Mouse (Mus musculus) heart, embryonic 15.5 days (tissue): Measurements from ENCODE around the gene Tnxb. TPM values are rescaled to one million over a fixed set of nuclear protein-coding genes. Genes with fewer than 3 reads are reported as not detected.

Experiments used
- ATAC-seq: fragments of 200-750 bp; cut with Nextera tagmentation; replicated peaks from 2 replicates; pipeline ENCODE4 v1.8.0; 2017; ENCODE audit warnings: low read depth, moderate TSS enrichment; ENCODE audit not compliant: insufficient number of reproducible peaks, insufficient read depth, low FRiP score
- H3K27ac ChIP-seq: fragments of 300-500 bp; sonication (generic); 2 replicates; pipeline ENCODE4 v1.5.1; 2015; ENCODE audit warnings: mild to moderate bottlenecking, inconsistent platforms
- H3K27me3 ChIP-seq: fragments of 300-500 bp; sonication (generic); 2 replicates; pipeline ENCODE4 v1.6.1; 2015; ENCODE audit warnings: inconsistent platforms
- H3K36me3 ChIP-seq: fragments of 300-500 bp; sonication (generic); 2 replicates; pipeline ENCODE4 v1.6.1; 2015; ENCODE audit warnings: mild to moderate bottlenecking, inconsistent platforms
- H3K4me1 ChIP-seq: fragments of 300-500 bp; sonication (generic); replicated peaks from 2 replicates; pipeline ENCODE4 v1.6.1; 2015; ENCODE audit warnings: inconsistent platforms
- H3K4me2 ChIP-seq: fragments of 300-500 bp; sonication (generic); 2 replicates; pipeline ENCODE4 v1.6.1; 2015; ENCODE audit warnings: inconsistent platforms, mild to moderate bottlenecking, moderate library complexity
- H3K4me3 ChIP-seq: fragments of 300-500 bp; sonication (generic); 2 replicates; pipeline ENCODE4 v1.5.1; 2015; ENCODE audit warnings: mild to moderate bottlenecking, inconsistent platforms
- H3K9ac ChIP-seq: fragments of 300-500 bp; sonication (generic); 2 replicates; pipeline ENCODE4 v1.6.1; 2015; ENCODE audit warnings: mild to moderate bottlenecking, inconsistent platforms
- H3K9me3 ChIP-seq: fragments of 300-500 bp; sonication (generic); replicated peaks from 2 replicates; pipeline ENCODE4 v1.6.1; 2016; ENCODE audit warnings: inconsistent platforms
- WGBS: fragments of 180-500 bp; shearing (Covaris S2); methylation state at CpG from one replicate; pipeline ENCODE4 v1.1.7; 2015; ENCODE audit warnings: mixed read lengths; 5-methylcytosine and 5-hydroxymethylcytosine counted together
- polyA plus RNA-seq: library from polyadenylated mRNA; unstranded; fragments of >200 nt; fragmentation: Nextera tagmentation; extraction: Ambion mirVana; gene quantifications from 2 replicates; pipeline ENCODE4 v1.2.1, GENCODE M21; 2015

Tnxb gene
- polyA plus RNA-seq, 1 experiment from 2014 or later = 2.3 TPM

GRCm38 (mm10) chr17:34652985-34653384 is 17.4 kb upstream of the Tnxb start:
- H3K4me2 ChIP-seq = no peak overlapping the region
- H3K4me3 ChIP-seq = no peak overlapping the region
- no peak overlapping the region for H3K9ac ChIP-seq
- peaks cover 43% of the 10 kb centered on the region for H3K36me3 ChIP-seq
- no peak for ATAC-seq
- H3K9me3 ChIP-seq = no peaks in the 10 kb centered on the region
- peaks cover 31% of the 10 kb centered on the region for H3K4me1 ChIP-seq
- H3K27ac ChIP-seq = no peak overlapping the region
- H3K27me3 ChIP-seq = 0 out of 2 replicates have a peak, but pooled peaks cover 3% of the 10 kb centered on the region
- WGBS = 90% methylated on average over 8 of the region's 8 CpGs

- no peak overlapping the region for H3K4me3 ChIP-seq
- no peak overlapping the region; the same call in 1 of the 2 replicates for H3K27ac ChIP-seq
- H3K36me3 ChIP-seq = peaks cover 43% of the 10 kb centered on the region
- no peaks in the 10 kb centered on the region for H3K9me3 ChIP-seq
- H3K4me2 ChIP-seq = no peak overlapping the region
- H3K4me1 ChIP-seq = peaks cover 28% of the 10 kb centered on the region
- no peak overlapping the region for H3K9ac ChIP-seq
- H3K27me3 ChIP-seq = peaks cover 12% of the 10 kb centered on the region; the same call in 1 of the 2 replicates
- WGBS = 57% methylated on average over 9 of the region's 9 CpGs
- no peak for ATAC-seq
Measured at GRCm38 (mm10) chr17:34653746-34654285, 16.5 kb upstream of the Tnxb start.

- peaks cover 17% of the 10 kb centered on the region for H3K27me3 ChIP-seq
- WGBS = 89% methylated on average over 13 of the region's 13 CpGs
- no peak overlapping the region for H3K9ac ChIP-seq
- no peak overlapping the region for H3K4me3 ChIP-seq
- ATAC-seq = no peak
- no peak overlapping the region; the same call in 1 of the 2 replicates for H3K27ac ChIP-seq
- H3K36me3 ChIP-seq = peaks cover 38% of the 10 kb centered on the region
- H3K4me2 ChIP-seq = no peak overlapping the region
- H3K9me3 ChIP-seq = no peaks in the 10 kb centered on the region
- peaks cover 31% of the 10 kb centered on the region for H3K4me1 ChIP-seq
Measured at GRCm38 (mm10) chr17:34654392-34654791, 15.9 kb upstream of the Tnxb start.

- Histone ChIP-seq H3K27me3 (peaks cover 22% of the 10 kb centered on the region), H3K9me3 (no peaks in the 10 kb centered on the region), H3K4me2 (0 out of 2 replicates have a peak overlapping the region, but pooled peaks have one; percentile 0), H3K4me3 (no peak overlapping the region), H3K9ac (no peak overlapping the region), H3K27ac (peak overlapping the region; percentile 66), H3K36me3 (peaks cover 32% of the 10 kb centered on the region), H3K4me1 (peaks cover 37% of the 10 kb centered on the region)
- ATAC-seq = no peak
- 52% methylated on average over 7 of the region's 7 CpGs for WGBS
Measured at GRCm38 (mm10) chr17:34655160-34655559, 15.2 kb upstream of the Tnxb start.

GRCm38 (mm10) chr17:34655581-34655991 is 14.7 kb upstream of the Tnxb start:
- Histone ChIP-seq H3K9me3 (no peaks in the 10 kb centered on the region), H3K4me2 (0 out of 2 replicates have a peak overlapping the region, but pooled peaks have one; percentile 0), H3K4me1 (peaks cover 42% of the 10 kb centered on the region), H3K27ac (peak overlapping the region; percentile 66), H3K36me3 (peaks cover 28% of the 10 kb centered on the region), H3K9ac (no peak overlapping the region), H3K27me3 (peaks cover 26% of the 10 kb centered on the region), H3K4me3 (no peak overlapping the region)
- ATAC-seq = peak; percentile 86
- 24% methylated on average over 4 of the region's 4 CpGs for WGBS

GRCm38 (mm10) chr17:34656666-34657065 is 13.7 kb upstream of the Tnxb start:
- H3K4me3 ChIP-seq = no peak overlapping the region
- H3K9ac ChIP-seq = no peak overlapping the region
- ATAC-seq = no peak
- H3K27ac ChIP-seq = peak overlapping the region; percentile 66; the same call in 1 of the 2 replicates
- H3K9me3 ChIP-seq = no peaks in the 10 kb centered on the region
- 59% methylated on average over 8 of the region's 8 CpGs for WGBS
- H3K4me1 ChIP-seq = peaks cover 52% of the 10 kb centered on the region
- H3K36me3 ChIP-seq = peaks cover 17% of the 10 kb centered on the region
- no peak overlapping the region for H3K4me2 ChIP-seq
- peaks cover 35% of the 10 kb centered on the region for H3K27me3 ChIP-seq

GRCm38 (mm10) chr17:34657271-34657670 is 13.1 kb upstream of the Tnxb start:
- Histone ChIP-seq H3K27ac (no peak overlapping the region), H3K27me3 (peaks cover 35% of the 10 kb centered on the region), H3K4me3 (no peak overlapping the region), H3K4me1 (peaks cover 53% of the 10 kb centered on the region), H3K4me2 (no peak overlapping the region), H3K9me3 (no peaks in the 10 kb centered on the region), H3K9ac (no peak overlapping the region), H3K36me3 (peaks cover 11% of the 10 kb centered on the region)
- ATAC-seq = no peak
- 24% methylated on average over 2 of the region's 2 CpGs for WGBS

GRCm38 (mm10) chr17:34658145-34658544 is 12.2 kb upstream of the Tnxb start:
- no peak overlapping the region for H3K4me2 ChIP-seq
- peaks cover 39% of the 10 kb centered on the region for H3K27me3 ChIP-seq
- 64% methylated on average over 2 of the region's 2 CpGs for WGBS
- H3K4me3 ChIP-seq = no peak overlapping the region
- H3K36me3 ChIP-seq = 0 out of 2 replicates have a peak, but pooled peaks cover 2% of the 10 kb centered on the region
- no peak for ATAC-seq
- no peak overlapping the region for H3K9ac ChIP-seq
- no peaks in the 10 kb centered on the region for H3K9me3 ChIP-seq
- H3K27ac ChIP-seq = no peak overlapping the region
- peaks cover 53% of the 10 kb centered on the region for H3K4me1 ChIP-seq

GRCm38 (mm10) chr17:34658591-34658990 is 11.7 kb upstream of the Tnxb start:
- no peak overlapping the region for H3K4me2 ChIP-seq

GRCm38 (mm10) chr17:34659181-34659896 is 11.0 kb upstream of the Tnxb start:
- H3K9ac ChIP-seq = no peak overlapping the region
- 46% methylated on average over 12 of the region's 12 CpGs for WGBS
- H3K9me3 ChIP-seq = no peaks in the 10 kb centered on the region
- no peak overlapping the region for H3K4me3 ChIP-seq
- H3K4me1 ChIP-seq = peaks cover 49% of the 10 kb centered on the region
- H3K36me3 ChIP-seq = no peaks in the 10 kb centered on the region
- H3K27ac ChIP-seq = no peak overlapping the region
- no peak for ATAC-seq
- peaks cover 44% of the 10 kb centered on the region for H3K27me3 ChIP-seq
- peak overlapping the region; percentile 27; the same call in 1 of the 2 replicates for H3K4me2 ChIP-seq

More at GRCm38 (mm10) chr17:34658591-34658990, 11.7 kb upstream of the Tnxb start:
- Histone ChIP-seq H3K27me3 (peaks cover 43% of the 10 kb centered on the region), H3K4me3 (no peak overlapping the region), H3K9ac (no peak overlapping the region), H3K36me3 (no peaks in the 10 kb centered on the region), H3K27ac (no peak overlapping the region), H3K4me1 (peaks cover 53% of the 10 kb centered on the region), H3K9me3 (no peaks in the 10 kb centered on the region)
- no peak for ATAC-seq
- WGBS = 73% methylated on average over 3 of the region's 3 CpGs

GRCm38 (mm10) chr17:34659897-34660214 is 10.5 kb upstream of the Tnxb start:
- WGBS = 45% methylated on average over 3 of the region's 3 CpGs
- Histone ChIP-seq H3K4me2 (peak overlapping the region; percentile 27; the same call in 1 of the 2 replicates), H3K27ac (no peak overlapping the region), H3K9ac (no peak overlapping the region), H3K4me3 (no peak overlapping the region), H3K36me3 (no peaks in the 10 kb centered on the region), H3K4me1 (peaks cover 44% of the 10 kb centered on the region), H3K9me3 (no peaks in the 10 kb centered on the region), H3K27me3 (peaks cover 44% of the 10 kb centered on the region)
- ATAC-seq = no peak
